Mouse (Mus musculus): ENCODE data around the gene Plagl2.

Gene Plagl2

GRCm38 (mm10) chr2:153241250-153242014 lies at the start of gene Plagl2, which contains the start of gene Pofut1:
Gene Plagl2 (minus strand): TSS chr2:153241426.
Gene Pofut1 (plus strand): TSS chr2:153241533.
- no peak for TF ChIP-seq GATA4 (IDR thresholded peaks at IDR 0.05; ENCODE audit: insufficient replicate concordance, low read length)

GRCm38 (mm10) chr2:153287835-153288234 lies 46.6 kb upstream of the Plagl2 start:
- no peak for TF ChIP-seq GATA4 (IDR thresholded peaks at IDR 0.05; ENCODE audit: insufficient replicate concordance, low read length)

- no peak for TF ChIP-seq GATA4 (IDR thresholded peaks at IDR 0.05; ENCODE audit: insufficient replicate concordance, low read length)
Measured at GRCm38 (mm10) chr2:153286524-153286923, 45.3 kb upstream of the Plagl2 start.

- no peak for TF ChIP-seq GATA4 (IDR thresholded peaks at IDR 0.05; ENCODE audit: insufficient replicate concordance, low read length)
Measured at GRCm38 (mm10) chr2:153283919-153284318, 42.7 kb upstream of the Plagl2 start.

- TF ChIP-seq GATA4 (IDR thresholded peaks at IDR 0.05; ENCODE audit: insufficient replicate concordance, low read length) = no peak
Measured at GRCm38 (mm10) chr2:153278357-153278756, 37.1 kb upstream of the Plagl2 start.

- TF ChIP-seq GATA4 (IDR thresholded peaks at IDR 0.05; ENCODE audit: insufficient replicate concordance, low read length) = no peak
Measured at GRCm38 (mm10) chr2:153276440-153276839, 35.2 kb upstream of the Plagl2 start.

GRCm38 (mm10) chr2:153274919-153275247 lies 33.7 kb upstream of the Plagl2 start:
- no peak for TF ChIP-seq GATA4 (IDR thresholded peaks at IDR 0.05; ENCODE audit: insufficient replicate concordance, low read length)

GRCm38 (mm10) chr2:153267331-153267730 lies 26.1 kb upstream of the Plagl2 start:
- no peak for TF ChIP-seq GATA4 (IDR thresholded peaks at IDR 0.05; ENCODE audit: insufficient replicate concordance, low read length)

- TF ChIP-seq GATA4 (IDR thresholded peaks at IDR 0.05; ENCODE audit: insufficient replicate concordance, low read length) = no peak
Measured at GRCm38 (mm10) chr2:153263053-153263452, 21.8 kb upstream of the Plagl2 start.

GRCm38 (mm10) chr2:153259864-153260674 lies 18.8 kb upstream of the Plagl2 start:
- no peak for TF ChIP-seq GATA4 (IDR thresholded peaks at IDR 0.05; ENCODE audit: insufficient replicate concordance, low read length)

GRCm38 (mm10) chr2:153259030-153259863 lies 18.0 kb upstream of the Plagl2 start:
- TF ChIP-seq GATA4 (IDR thresholded peaks at IDR 0.05; ENCODE audit: insufficient replicate concordance, low read length) = no peak

- TF ChIP-seq GATA4 (IDR thresholded peaks at IDR 0.05; ENCODE audit: insufficient replicate concordance, low read length) = no peak
Measured at GRCm38 (mm10) chr2:153256604-153257003, 15.4 kb upstream of the Plagl2 start.

GRCm38 (mm10) chr2:153249751-153250150 lies 8.5 kb upstream of the Plagl2 start:
- TF ChIP-seq GATA4 (IDR thresholded peaks at IDR 0.05; ENCODE audit: insufficient replicate concordance, low read length) = no peak

- no peak for TF ChIP-seq GATA4 (IDR thresholded peaks at IDR 0.05; ENCODE audit: insufficient replicate concordance, low read length)
Measured at GRCm38 (mm10) chr2:153242156-153242555, 930 bp upstream of the Plagl2 start.

GRCm38 (mm10) chr2:153240701-153241235 lies 458 bp downstream of the Plagl2 start:
- no peak for TF ChIP-seq GATA4 (IDR thresholded peaks at IDR 0.05; ENCODE audit: insufficient replicate concordance, low read length)

Measured in liver, adult (tissue).